In genomic region chr14:49090102-49090501, GRCm38 (mm10) we compare ENCODE assay signal across 11 mouse cellular contexts.
"Had no signal": no experiment of that assay in that cellular context is flagged by ENCODE, and none has a peak within 500 bp of the region (broad histone marks: within the 10 kb centered on the region; RNA-seq: fewer than 3 reads in every experiment).

No protein-coding gene starts in this region.

- DNase-seq: kidney, adult 8-10 months; kidney, postnatal 25 days; layer of hippocampus, postnatal 36 days; lung, adult 18-20 months; right cerebral cortex, adult 18-20 months; right cerebral cortex, postnatal 25 days; thymus, postnatal 4 days had no signal

- H3K4me1 ChIP-seq: limb, embryonic 13.5 days had no signal

- H3K27ac ChIP-seq: limb, embryonic 13.5 days; liver, embryonic 14.5 days; stomach, postnatal 0 days had no signal

- ATAC-seq: intestine, postnatal 0 days had no signal

- H3K4me2 ChIP-seq: limb, embryonic 13.5 days had no signal

- H3K9me3 ChIP-seq: limb, embryonic 13.5 days had no signal

- H3K4me3 ChIP-seq: limb, embryonic 13.5 days had no signal

- H3K9ac ChIP-seq: limb, embryonic 13.5 days; liver, embryonic 14.5 days had no signal

- H3K27me3 ChIP-seq: limb, embryonic 13.5 days had no signal
